8 mouse cellular contexts compared by ENCODE assay signal in the genomic region with DNA sequence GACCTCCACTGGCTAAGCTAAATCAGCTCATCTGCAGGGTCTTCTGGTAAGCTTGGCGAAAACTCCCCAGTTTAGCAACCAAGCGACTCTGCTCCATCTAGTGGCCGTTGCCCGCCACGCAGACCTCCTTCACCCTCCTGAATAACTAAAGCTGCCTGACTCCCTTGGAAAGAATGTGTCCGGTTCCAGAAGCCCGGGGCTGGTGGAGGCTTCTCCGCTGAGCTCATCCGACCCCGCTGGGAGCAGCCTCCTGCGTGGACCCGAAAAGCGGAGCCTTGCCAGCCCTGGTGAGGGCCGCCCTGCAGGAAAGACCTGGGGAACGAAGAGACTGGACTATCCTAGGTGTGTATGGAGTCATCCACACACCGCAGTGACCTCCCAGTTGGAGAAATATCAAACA.
DNase-seq lines count a peak whose midpoint lies in the region; ATAC-seq and TF ChIP-seq lines count a peak whose summit lies in the region.

No protein-coding gene starts in this region.

- TF ChIP-seq CTCF in MEL (IDR thresholded peaks at IDR 0.05 in 2 of 3, conservative IDR thresholded peaks at IDR 0.05 in 1 of 3; ENCODE audit: control insufficient read depth in 1 of 3, insufficient read depth in 1 of 3, low read depth in 2 of 3, low read length in 3 of 3, poor library complexity in 1 of 3, severe bottlenecking in 1 of 3), result peak in 2 of 3 experiments; percentile 60 to 74; a peak in 5 of 6 replicates
- peak; percentile 88 for TF ChIP-seq CTCF in lung, postnatal 0 days (IDR thresholded peaks at IDR 0.05)

- H3K9me3 ChIP-seq in MEL (replicated peaks; ENCODE audit: insufficient read depth, low read length), result no peaks in the 10 kb centered on the region
- no peaks in the 10 kb centered on the region for H3K9me3 ChIP-seq in forebrain, embryonic 16.5 days (ENCODE audit: control insufficient read depth, low read length)
- H3K9me3 ChIP-seq in lung, postnatal 0 days (ENCODE audit: low read length), result no peaks in the 10 kb centered on the region

- peaks cover 8 to 11% of the 10 kb centered on the region in 2 experiments for H3K27me3 ChIP-seq in MEL (ENCODE audit: control insufficient read depth in 1 of 2, insufficient read depth in 2 of 2, low read length in 2 of 2)
- H3K27me3 ChIP-seq in forebrain, embryonic 16.5 days (replicated peaks; ENCODE audit: control insufficient read depth, insufficient read depth, low read length), result no peaks in the 10 kb centered on the region; the same call in 1 of the 2 replicates
- no peaks in the 10 kb centered on the region for H3K27me3 ChIP-seq in lung, postnatal 0 days (replicated peaks; ENCODE audit: insufficient read depth, low read length)

- H3K36me3 ChIP-seq in MEL (ENCODE audit: control insufficient read depth in 1 of 2, insufficient read depth in 2 of 2, low read length in 2 of 2), result no peaks in the 10 kb centered on the region
- no peaks in the 10 kb centered on the region for H3K36me3 ChIP-seq in forebrain, embryonic 16.5 days (ENCODE audit: control insufficient read depth, insufficient read depth)
- H3K36me3 ChIP-seq in lung, postnatal 0 days (ENCODE audit: insufficient read depth, low read length), result no peaks in the 10 kb centered on the region

- TF ChIP-seq EP300 in MEL (IDR thresholded peaks at IDR 0.05; ENCODE audit: low read depth in 1 of 2, low read length in 2 of 2), result no peak
- no peak for TF ChIP-seq EP300 in lung, postnatal 0 days (IDR thresholded peaks at IDR 0.05)

- peak; percentile 83 for ATAC-seq in forebrain, embryonic 16.5 days
- ATAC-seq in hematopoietic stem cell, adult 5-6 weeks (replicated peaks in 1 of 2; ENCODE audit: insufficient read depth in 1 of 2, low FRiP score in 2 of 2, low TSS enrichment in 1 of 2, low read depth in 1 of 2, poor library complexity in 2 of 2, severe bottlenecking in 2 of 2), result peak; percentile 77 to 82
- ATAC-seq in lung, postnatal 0 days, result peak; percentile 88

- peak; percentile 42 for TF ChIP-seq RAD21 in MEL (IDR thresholded peaks at IDR 0.05; ENCODE audit: low read depth, low read length)

- peaks cover 0 to 3% of the 10 kb centered on the region in 2 experiments; a peak in 1 of 4 replicates for H3K4me1 ChIP-seq in MEL (ENCODE audit: control insufficient read depth in 1 of 2, insufficient read depth in 2 of 2, low read length in 2 of 2)
- H3K4me1 ChIP-seq in forebrain, embryonic 16.5 days (replicated peaks; ENCODE audit: control insufficient read depth, insufficient read depth, low read length), result peaks cover 7% of the 10 kb centered on the region; the same call in 1 of the 2 replicates
- peaks cover 4% of the 10 kb centered on the region; the same call in 1 of the 2 replicates for H3K4me1 ChIP-seq in lung, postnatal 0 days (ENCODE audit: insufficient read depth, low read depth, low read length)

- TF ChIP-seq POLR2A in MEL (IDR thresholded peaks at IDR 0.05; ENCODE audit: control insufficient read depth in 1 of 2, insufficient read depth in 1 of 2, low read depth in 1 of 2, low read length in 2 of 2, poor library complexity in 1 of 2), result no peak

- H3K9ac ChIP-seq in MEL (ENCODE audit: control insufficient read depth, low read depth, low read length, poor library complexity, severe bottlenecking), result peak overlapping the region; percentile 39; the same call in 1 of the 2 replicates
- no peak overlapping the region; the same call in 1 of the 2 replicates for H3K9ac ChIP-seq in forebrain, embryonic 16.5 days (replicated peaks; ENCODE audit: low read depth, low read length)
- 0 out of 2 replicates have a peak overlapping the region, but pooled peaks have one; percentile 13 for H3K9ac ChIP-seq in lung, postnatal 0 days (replicated peaks; ENCODE audit: low read depth)

- 2% methylated on average over 16 of the region's 16 CpGs for WGBS in forebrain, embryonic 16.5 days
- 5% methylated on average over 16 of the region's 16 CpGs for WGBS in lung, postnatal 0 days

- H3K4me3 ChIP-seq in MEL (ENCODE audit: control insufficient read depth in 1 of 2, insufficient read depth in 1 of 2, low read depth in 2 of 2, low read length in 2 of 2), result peak overlapping the region; percentile 9 to 45; a peak in 2 of 4 replicates
- 0 out of 2 replicates have a peak overlapping the region, but pooled peaks have one; percentile 9 for H3K4me3 ChIP-seq in forebrain, embryonic 16.5 days (replicated peaks; ENCODE audit: low read length)
- H3K4me3 ChIP-seq in lung, postnatal 0 days (ENCODE audit: low read depth, low read length), result peak overlapping the region; percentile 12; the same call in 1 of the 2 replicates

- H3K79me2 ChIP-seq in MEL (ENCODE audit: control insufficient read depth, insufficient read depth, low read length, poor library complexity), result no peaks in the 10 kb centered on the region

- H3K27ac ChIP-seq in MEL (ENCODE audit: control insufficient read depth, low read depth, low read length), result no peak overlapping the region
- H3K27ac ChIP-seq in forebrain, embryonic 16.5 days (ENCODE audit: low read length), result no peak overlapping the region
- H3K27ac ChIP-seq in lung, postnatal 0 days (ENCODE audit: low read length), result no peak overlapping the region

- DNase-seq in MEL (ENCODE audit: low read depth, low spot score), result peak; percentile 82
- peak; percentile 69 to 71 for DNase-seq in cerebellum, adult 18-20 months
- DNase-seq in layer of hippocampus, adult 9-11 months, result peak; percentile 49
- peak; percentile 92 for DNase-seq in lung, postnatal 0 days (ENCODE audit: low spot score)
- peak; percentile 67 for DNase-seq in ovary, postnatal 36 days (ENCODE audit: low spot score)
- peak; percentile 71 for DNase-seq in thymus, postnatal 14 days

- peak overlapping the region; percentile 52 for H3K4me2 ChIP-seq in forebrain, embryonic 16.5 days (ENCODE audit: low read length)
- peak overlapping the region; percentile 60 for H3K4me2 ChIP-seq in lung, postnatal 0 days (replicated peaks; ENCODE audit: low read depth, low read length)

TF ChIP-seq in MEL, 35 proteins besides CTCF, POLR2A, EP300 and RAD21:
- TF ChIP-seq ZKSCAN1 (IDR thresholded peaks at IDR 0.05; ENCODE audit: low read depth, low read length) (no peak), NELFE (IDR thresholded peaks at IDR 0.05; ENCODE audit: low read depth, low read length) (no peak), ZC3H11A (IDR thresholded peaks at IDR 0.05; ENCODE audit: low read depth, low read length) (peak; percentile 18; the same call in 1 of the 2 replicates), BHLHE40 (IDR thresholded peaks at IDR 0.05; ENCODE audit: borderline replicate concordance, low read depth, low read length) (no peak), TBP (IDR thresholded peaks at IDR 0.05; ENCODE audit: low read depth, low read length) (no peak), SMC3 (IDR thresholded peaks at IDR 0.05; ENCODE audit: low read depth, low read length) (peak; percentile 51), MAZ (IDR thresholded peaks at IDR 0.05; ENCODE audit: low read depth, low read length) (no peak), ELF1 (IDR thresholded peaks at IDR 0.05; ENCODE audit: low read depth, low read length) (no peak), HCFC1 (IDR thresholded peaks at IDR 0.05; ENCODE audit: low read depth, low read length) (no peak), POLR2AphosphoS5 (IDR thresholded peaks at IDR 0.05; ENCODE audit: borderline replicate concordance, low read depth, low read length) (no peak), ETS1 (IDR thresholded peaks at IDR 0.05; ENCODE audit: low read depth, low read length) (no peak)
